Mouse (Mus musculus): ENCODE data around the gene Pole4.

The Pole4 gene

GRCm38 (mm10) chr6:82609339-82609926 is 95.7 kb downstream of the Pole4 start:
- DNase-seq, result no peak

GRCm38 (mm10) chr6:82608756-82609155 is 96.4 kb downstream of the Pole4 start:
- no peak for DNase-seq

- no peak for DNase-seq
Measured at GRCm38 (mm10) chr6:82604791-82605190, 100.4 kb downstream of the Pole4 start.

- peak; percentile 53 for DNase-seq
Measured at GRCm38 (mm10) chr6:82603665-82604064, 101.5 kb downstream of the Pole4 start.

GRCm38 (mm10) chr6:82603228-82603627 is 101.9 kb downstream of the Pole4 start:
- no peak for DNase-seq

- DNase-seq, result no peak
Measured at GRCm38 (mm10) chr6:82595461-82596090, 109.6 kb downstream of the Pole4 start.

GRCm38 (mm10) chr6:82589387-82589786 is 115.8 kb downstream of the Pole4 start:
- DNase-seq, result no peak

GRCm38 (mm10) chr6:82585396-82585795 is 119.8 kb downstream of the Pole4 start:
- no peak for DNase-seq

GRCm38 (mm10) chr6:82575445-82575844 is 129.7 kb downstream of the Pole4 start:
- DNase-seq, result no peak
